Mouse (Mus musculus): Measurements from ENCODE around the gene Gm20388.

The Gm20388 gene

DNA sequence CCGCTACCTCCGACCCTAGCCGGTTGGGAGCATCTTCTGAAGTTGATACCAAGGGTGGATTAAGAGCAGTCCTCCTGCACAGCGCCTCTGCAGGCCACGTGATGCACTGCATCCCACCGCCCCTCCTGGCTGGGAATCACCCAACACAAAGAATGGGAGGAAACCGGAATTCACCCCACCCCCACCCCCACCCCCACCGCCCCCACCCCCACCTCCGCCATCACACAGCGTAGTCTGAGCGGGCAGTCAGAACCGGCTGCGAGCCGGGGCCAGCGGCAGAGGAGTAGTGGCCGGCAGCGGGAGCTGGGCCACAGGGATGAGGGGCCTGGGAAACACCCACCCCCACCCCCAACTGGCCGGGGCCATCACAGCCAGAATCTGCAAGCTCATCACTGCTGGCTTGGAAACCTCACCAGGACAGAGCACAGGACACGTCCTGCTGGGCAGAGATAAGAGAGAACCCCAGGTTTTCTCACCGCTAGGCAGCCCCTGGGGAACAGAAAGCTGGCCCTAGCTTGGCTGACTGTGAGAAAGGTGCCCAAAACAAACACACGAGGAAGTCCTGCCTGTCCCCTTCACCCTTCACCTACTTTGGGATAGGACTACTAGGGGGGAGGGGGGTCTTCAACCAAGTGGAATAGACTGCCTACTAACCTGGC lies 1472.1 kb downstream of the Gm20388 start:
- peak; percentile 40 to 51 for DNase-seq (ENCODE audit: low spot score in 2 of 2)

DNA sequence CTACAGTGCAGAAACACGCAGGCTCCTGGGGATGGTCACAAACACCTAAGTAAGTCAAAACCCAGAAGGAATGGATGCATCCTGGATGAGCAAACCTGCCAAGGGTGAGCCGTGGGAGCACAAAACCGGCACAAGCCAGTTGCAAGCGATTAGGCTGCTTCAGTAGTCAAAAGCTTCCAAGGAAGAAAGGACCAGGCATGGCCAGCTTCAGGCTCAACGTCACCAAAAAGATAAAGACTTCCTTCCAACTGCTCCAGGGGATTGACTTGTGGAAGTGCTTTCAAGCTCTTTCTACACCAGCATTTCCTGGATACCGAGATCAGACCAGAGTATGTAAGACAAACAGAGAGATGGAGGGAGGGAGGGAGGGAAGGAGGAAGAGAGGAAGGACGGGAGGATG lies 1474.9 kb downstream of the Gm20388 start:
- DNase-seq (ENCODE audit: low spot score in 2 of 2), result no peak

DNA sequence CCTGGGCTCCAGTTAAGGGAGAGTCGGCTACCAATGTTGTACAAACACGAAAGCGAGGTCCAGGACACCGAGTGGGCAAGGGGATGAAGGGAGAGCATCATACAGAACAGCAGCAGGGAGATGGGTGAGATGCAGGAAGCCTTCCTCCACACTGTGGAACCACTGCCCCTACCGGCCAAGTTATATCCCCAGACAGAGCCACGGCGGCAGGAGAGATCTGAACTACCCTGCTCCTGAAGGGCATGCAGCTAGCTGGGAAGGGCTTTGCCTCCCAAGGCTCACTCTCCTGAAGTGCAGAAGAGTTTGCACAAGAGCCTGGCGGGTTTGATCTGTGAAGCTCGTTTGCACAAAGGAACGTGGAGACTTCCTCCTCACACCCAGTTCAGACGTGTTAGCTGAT lies 1480.0 kb downstream of the Gm20388 start:
- DNase-seq (ENCODE audit: low spot score in 2 of 2), result no peak

DNA sequence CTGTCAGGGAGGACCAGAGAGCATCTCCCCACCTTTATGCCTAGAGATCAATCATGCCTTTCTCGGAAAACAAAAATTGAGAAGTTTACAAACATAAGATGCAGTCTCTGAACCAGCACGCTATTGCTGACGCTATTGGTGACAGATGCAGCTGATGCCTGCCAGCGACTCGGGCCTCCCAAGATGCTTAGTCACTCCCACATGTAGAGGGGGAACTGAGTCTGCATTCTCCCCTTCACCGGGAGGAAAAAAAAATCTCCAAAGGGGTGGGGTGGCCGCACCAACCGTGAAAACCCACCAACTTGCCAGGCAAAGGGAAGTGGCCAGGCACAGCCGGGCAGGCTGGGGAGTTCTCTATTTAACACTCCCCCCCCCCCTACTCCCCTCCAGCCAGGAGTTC lies 1480.6 kb downstream of the Gm20388 start:
- DNase-seq (ENCODE audit: low spot score in 2 of 2), result no peak

DNA sequence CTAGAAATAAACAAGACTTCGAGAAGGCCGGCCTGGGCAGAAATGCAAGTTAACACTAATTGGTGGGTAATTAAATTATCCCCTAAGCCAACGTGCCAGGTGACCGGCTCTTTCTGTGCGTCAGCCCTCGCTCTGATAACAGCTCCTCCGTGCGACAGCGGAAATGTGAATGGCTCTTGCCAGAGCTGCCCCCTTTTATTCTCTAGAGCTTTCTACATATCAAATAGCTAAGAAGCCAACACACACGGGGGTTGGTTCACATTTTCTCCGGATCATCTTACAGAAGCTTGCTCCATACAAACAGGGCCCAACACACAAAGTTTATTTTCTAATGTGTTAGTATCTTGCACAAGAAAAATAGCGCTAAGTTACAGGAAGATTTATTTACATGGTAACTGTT lies 1481.1 kb downstream of the Gm20388 start:
- no peak for DNase-seq (ENCODE audit: low spot score in 2 of 2)

DNA sequence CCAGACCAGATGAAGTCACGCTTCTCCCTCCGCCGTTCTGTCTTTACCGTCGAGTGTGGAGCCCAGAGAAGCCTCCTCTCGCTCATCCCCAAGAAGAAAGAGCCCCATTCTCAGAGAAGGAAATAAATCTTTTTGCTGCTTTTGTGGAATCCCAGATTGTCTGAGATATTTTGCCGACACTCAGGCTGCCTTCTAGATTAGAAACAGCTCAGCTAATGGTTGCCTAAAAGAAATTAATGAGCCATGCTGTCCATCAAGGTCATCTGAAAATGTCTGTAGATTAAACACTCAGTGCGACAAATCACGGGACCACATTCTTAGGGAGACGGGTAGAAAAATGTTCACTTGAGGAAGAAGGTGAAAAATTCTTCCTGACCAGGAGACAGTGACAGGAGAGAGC lies 1481.8 kb downstream of the Gm20388 start:
- no peak for DNase-seq (ENCODE audit: low spot score in 2 of 2)

DNA sequence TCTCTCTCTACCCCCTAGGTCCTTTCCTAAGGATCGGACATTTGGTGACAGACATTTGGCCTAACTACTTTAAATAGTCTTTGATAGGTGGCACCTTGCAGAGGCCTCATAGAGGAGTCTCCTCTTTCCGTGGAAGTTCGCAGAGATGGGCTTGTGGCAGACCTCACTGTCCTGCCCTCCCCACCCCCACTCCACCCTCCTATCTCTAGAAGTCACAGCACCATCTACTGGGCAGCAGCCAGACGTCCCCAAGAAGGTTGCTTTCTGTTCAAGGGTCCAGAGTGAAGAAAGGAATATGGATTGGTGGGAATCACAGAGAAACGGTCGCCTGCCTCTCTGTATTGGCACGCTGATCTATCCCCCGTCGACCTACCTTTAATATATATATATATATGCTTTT lies 1482.5 kb downstream of the Gm20388 start:
- no peak for DNase-seq (ENCODE audit: low spot score in 2 of 2)

DNA sequence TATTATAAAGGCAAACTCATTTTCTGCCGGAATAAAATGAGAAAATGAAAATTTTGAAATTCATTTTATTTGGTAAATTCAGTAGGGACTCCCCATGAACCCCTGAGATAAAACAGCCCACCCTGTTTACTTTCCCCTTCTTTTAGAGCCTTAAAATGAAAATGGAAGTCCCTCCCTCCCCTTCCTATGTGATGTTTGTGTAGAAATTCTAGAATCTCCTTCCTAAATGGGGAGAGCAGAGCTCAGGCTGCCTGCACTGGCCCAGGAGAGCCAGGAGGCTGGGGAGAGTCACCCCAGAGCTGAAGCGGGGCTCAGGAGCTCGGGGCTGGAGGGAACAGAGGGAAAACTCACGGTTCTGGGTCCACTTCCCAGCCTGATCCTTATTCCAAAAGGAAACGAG lies 1484.0 kb downstream of the Gm20388 start:
- DNase-seq (ENCODE audit: low spot score in 2 of 2), result no peak

DNA sequence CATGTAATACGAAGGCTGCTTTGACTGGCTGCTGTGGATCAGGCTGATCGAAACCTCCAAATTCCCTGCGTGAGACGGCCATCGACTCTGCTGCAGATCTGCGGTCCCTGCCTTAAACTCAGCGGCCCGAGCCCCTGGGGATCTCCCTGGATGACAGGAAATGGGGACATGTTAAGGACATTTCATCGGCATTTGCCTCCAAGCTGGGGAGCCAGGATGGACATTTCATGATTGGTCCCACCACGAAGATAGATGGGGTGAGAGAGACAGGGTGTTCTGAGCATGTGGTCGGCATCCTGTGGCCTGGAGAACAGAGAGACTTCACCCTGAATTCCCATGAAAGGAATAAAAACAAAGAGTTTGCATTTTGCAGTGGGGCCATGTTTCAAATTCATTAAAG lies 1484.7 kb downstream of the Gm20388 start:
- no peak for DNase-seq (ENCODE audit: low spot score in 2 of 2)

DNA sequence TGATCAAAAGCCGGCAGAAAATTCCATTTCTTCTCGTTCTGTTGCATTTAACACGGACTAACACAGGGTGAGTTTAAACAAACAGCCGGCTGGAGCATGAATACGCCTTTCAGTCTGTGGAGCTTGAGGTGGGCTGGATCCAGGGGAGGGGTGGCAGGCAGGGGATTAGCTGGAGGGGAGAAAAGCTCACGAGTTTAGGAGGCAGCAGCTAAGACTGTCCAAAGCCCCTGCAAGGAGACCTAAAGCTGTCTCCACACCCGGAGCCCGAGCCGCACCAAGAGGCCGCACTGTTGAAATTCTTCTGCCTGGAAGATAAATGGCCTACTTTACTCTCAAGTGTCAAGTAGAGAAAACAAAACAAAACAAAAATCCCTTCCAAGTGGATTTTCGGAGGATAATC lies 1485.5 kb downstream of the Gm20388 start:
- DNase-seq (ENCODE audit: low spot score in 2 of 2), result no peak

DNA sequence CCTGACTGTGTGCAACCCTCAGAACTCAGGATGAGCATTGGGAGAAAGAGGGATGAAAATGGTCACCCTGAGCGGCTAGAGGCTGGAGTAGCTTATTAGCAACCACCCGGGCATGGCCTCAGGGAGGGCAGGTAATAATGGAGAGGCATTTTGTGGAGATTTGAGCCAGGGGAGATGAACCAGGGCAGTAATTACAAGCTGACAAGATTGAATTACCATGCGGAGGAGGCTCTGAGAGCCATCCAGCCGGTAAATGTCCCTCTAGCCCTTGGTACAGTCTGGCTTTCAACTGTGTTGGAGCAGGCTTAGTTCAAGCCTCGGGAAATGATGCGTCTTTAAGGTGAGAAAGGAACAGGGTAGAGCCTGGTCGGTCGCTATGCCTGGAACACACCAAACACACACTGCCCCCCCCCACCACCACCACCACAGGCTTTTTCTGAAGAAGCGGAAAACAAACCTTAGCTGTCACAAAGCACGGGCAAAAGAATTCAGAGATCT lies 1486.6 kb downstream of the Gm20388 start:
- DNase-seq (ENCODE audit: low spot score in 2 of 2), result no peak

DNA sequence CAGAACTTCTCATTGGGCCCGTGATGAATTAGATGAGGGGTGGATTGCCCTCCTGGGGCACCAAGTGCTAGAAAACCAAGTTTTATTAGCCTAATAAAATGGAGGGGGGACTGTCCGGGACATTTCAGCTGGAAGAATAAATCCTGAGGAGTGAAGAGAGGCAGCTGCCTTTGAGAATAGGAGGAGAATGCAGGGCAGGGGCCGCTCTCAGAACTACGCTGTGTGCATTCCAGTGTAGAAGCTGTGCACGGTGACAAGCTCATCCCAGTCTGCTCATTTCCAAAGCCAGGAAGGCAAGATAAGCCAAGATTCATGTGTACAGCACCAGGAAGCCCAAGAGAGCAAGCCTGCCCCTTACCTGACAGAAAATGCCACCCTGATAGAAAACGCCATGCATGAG lies 1487.4 kb downstream of the Gm20388 start:
- no peak for DNase-seq (ENCODE audit: low spot score in 2 of 2)

DNA sequence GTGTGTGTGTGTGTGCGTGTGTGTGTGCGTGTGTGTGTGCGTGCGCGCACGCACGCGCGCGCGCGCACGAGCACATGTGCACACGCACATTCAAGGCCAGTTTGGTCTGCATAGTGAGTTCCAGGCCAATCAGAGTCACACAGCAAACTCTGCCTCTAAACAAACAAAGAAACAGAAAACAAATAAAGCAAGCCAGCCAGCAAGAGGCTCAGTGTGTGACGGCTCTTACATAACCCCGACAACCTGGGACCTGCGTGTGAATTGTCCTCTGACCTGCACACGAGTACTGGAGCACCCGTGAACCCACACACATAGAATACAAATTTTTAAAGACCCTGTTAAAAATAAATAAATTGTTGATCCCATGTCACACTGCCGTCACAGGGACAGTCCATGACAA lies 1488.1 kb downstream of the Gm20388 start:
- DNase-seq (ENCODE audit: low spot score in 2 of 2), result no peak

DNA sequence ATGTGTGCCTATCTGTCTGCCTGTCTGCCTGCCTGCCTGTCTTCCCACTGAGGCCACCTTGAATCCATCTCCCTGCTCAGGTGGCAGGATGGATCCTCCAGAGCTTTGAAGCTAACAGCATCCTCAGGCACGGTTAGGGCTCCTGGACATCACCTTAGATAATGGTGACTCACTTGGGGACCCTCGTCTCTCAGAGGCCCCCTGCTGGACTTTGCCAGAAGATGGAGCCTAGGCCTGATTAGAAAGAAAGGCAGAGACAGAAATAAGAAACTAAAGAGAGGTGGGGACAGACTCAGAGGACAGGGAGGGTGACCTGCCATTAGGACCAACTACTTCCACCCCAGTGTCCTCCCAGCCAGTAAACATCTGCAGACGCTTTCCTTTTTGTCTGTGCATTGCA lies 1488.5 kb downstream of the Gm20388 start:
- no peak for DNase-seq (ENCODE audit: low spot score in 2 of 2)

DNA sequence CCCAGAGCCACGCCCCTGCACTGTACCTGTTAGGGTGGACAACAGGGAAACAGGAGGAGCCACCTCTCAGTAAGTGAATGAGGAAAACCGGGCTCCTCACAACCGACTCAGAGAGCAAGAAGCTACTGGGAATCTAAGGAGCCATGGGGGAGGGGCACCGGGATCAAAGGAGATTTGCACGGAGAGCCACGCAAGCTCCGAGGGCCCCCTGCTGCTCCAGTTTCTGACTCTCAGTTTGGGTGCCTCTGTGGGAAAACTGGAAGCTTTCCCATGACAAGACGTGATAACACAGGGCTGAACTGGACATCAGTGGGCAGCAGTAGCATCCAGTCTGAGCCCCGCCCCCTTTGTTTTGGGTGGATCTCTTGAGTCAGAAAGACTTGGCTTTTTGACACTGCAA lies 1489.9 kb downstream of the Gm20388 start:
- DNase-seq (ENCODE audit: low spot score in 2 of 2), result no peak

DNA sequence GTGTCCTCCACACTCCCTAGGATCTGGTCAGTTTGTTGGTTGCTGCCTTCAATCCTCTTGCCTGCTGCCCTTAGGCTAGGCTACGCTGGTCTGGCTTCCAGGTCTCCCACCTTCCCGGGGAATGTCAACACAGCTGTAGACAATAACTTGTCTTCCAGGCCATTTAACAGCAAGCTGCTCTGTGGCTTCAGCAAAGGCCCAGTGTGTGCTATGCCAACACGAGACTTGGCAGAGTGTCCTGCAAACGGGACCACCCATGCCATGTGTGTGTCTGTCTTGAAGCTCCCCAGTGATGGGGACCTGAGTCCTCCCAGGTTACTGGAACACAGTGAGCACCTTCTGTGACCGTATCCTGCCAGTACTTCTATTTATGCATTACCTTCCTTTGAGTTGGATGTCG lies 1493.2 kb downstream of the Gm20388 start:
- no peak for DNase-seq (ENCODE audit: low spot score in 2 of 2)

DNA sequence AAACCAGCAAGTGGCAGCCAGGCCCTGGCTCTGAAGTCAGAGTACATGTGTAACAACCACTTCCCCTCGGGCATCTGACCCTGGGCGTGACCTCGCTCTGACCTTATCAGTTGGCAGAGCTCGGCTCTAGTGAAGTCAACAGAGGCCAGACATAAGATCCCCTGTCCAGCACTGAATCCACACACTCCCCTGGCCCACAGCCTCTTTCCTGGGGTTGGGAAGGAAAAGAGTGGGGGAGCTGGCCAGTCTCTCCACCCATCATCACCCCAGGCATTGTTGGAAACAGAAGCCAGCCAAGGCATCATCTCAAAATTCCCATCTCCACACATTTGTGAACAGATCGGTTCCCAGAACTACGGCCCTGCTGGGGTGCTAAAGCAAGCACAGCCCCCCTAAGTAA lies 1507.4 kb downstream of the Gm20388 start:
- DNase-seq (ENCODE audit: low spot score in 2 of 2), result no peak

DNA sequence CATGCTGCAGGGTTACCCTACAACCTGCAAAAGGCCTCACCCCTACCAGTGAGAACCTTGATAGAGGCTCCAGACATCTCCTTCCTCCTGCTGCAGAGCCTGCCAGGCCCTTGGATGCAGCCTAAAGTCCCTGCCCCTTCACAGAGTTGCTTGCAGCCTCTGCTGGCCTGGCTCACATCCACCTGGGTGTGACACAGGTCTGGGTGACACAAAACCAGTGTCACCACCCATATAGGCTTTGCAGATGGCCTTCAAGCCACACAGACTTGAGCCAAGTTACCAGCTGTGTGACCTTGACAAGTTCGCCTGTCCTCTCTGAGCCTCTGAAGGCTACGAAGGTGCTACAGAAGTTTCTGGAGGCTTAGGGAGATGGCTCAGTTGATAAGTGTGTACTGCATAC lies 1508.9 kb downstream of the Gm20388 start:
- DNase-seq (ENCODE audit: low spot score in 2 of 2), result no peak

DNA sequence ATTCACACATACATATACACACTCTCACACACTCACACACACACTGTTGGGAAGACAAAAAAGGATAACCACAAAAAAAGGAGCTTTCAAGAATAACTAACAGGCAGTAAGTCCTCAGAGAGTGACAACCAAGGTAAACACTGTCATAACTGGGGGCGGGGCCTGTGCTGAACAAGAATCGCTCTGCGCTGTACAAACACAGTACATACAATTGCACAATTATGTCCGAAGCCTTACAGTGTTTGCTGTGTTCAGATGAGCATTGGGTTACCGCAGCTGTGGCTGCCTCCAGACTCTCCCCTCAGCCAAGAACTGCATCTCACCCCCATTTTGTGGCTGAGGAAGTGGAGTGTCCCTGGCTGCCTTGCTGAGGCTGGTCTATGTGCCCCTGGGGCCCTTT lies 1510.4 kb downstream of the Gm20388 start:
- no peak for DNase-seq (ENCODE audit: low spot score in 2 of 2)

DNA sequence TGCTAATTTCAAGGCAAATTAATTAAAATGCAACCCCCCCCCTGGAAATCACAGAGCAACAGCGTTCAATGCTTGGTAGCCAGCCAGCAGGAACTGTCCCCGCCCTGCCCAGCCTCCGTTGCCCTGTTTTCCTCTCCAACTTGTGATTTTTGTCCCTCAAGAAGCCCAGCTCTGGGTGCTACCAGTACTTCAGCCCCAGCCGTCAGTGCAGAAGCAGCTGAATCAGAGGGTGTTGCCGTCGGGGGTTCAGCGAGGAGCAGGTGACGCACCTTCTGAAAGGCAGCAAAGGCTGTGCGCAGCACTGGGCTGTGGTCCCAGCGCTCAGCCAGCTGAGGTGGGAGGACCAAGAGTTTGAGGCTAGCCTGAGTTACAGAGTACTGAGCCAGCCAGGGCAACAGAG lies 1513.4 kb downstream of the Gm20388 start:
- no peak for DNase-seq (ENCODE audit: low spot score in 2 of 2)

DNA sequence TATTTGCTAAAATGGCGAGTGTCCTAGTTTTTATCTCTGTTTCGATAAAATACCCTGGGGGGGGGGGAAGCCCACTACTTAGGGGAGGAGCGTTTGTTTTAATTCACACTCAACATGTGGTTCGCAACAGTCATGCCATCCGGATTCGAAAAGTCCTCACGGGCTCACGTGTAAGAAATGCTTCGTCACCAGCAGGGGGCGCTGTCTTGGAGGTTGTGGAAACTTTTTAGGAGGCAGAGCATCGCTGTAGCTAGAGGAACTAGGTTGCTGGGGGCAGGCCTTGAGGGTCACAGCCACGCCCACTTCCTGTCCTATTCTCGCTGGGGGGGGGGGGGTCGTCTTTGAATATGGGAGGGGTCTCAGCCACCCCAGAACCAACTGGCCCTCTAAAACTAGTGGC lies 1514.0 kb downstream of the Gm20388 start:
- no peak for DNase-seq (ENCODE audit: low spot score in 2 of 2)

DNA sequence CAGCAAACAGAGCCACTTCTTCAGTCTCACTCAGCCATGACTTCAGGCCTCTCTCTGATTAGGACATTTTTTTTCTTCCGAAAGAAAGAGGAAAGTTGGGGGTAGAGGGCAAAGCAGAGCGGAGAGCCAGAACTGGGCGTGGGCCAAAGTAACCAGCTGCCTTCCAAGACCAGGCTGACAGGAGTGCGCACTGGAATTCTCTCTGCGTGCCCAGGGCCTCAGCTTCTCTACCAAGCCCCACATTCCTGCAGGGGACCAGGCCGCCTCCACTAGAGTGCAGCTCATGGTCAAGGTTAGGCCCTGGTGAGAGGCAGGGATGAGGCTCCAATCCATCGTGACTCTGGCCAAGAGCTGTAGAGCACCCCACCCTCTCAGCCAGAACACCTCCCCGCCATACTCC lies 1520.9 kb downstream of the Gm20388 start:
- DNase-seq (ENCODE audit: low spot score in 2 of 2), result no peak

DNA sequence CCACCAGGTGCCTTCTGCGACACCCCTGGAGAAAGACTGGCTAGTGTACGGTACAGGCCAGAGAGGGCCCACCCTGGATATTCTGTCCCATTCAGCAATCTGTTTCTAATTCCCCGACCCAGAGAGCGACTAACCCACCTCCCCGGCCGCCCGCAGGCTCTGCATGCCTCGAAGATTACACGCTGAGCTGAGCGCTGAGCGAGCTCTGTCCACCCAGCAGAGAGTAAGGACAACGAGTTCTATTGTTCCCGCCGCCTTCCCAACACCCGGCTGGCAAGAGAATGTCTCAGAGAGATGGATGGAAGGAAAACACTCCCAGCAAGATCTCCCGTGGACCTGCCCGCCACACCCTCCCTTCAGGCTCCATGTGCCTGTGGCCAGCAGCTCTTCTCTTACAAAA lies 1522.8 kb downstream of the Gm20388 start:
- DNase-seq (ENCODE audit: low spot score in 2 of 2), result no peak

DNA sequence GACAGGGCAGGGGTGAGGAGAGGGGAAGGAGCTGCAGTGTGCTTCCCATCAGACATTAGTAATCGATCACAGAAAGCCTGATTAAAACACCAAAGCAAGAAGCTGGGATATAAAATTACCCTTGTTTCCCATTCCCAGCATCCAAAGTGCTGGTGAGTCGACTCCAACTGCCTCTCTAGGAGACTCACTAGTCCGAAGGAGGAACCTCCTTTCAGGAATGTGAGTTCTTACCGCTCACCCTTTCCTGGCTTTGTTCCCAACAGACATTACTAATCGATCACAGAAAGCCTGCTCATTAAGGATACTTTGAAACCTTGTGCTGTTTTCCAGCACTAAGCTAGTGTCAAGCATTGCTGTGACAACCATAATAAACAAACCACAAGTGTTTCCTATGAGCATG lies 1526.0 kb downstream of the Gm20388 start:
- no peak for DNase-seq (ENCODE audit: low spot score in 2 of 2)
